Mouse (Mus musculus) limb, embryonic 12.5 days (tissue): ENCODE data around the gene Aldh1l2. TPM values are rescaled to one million over a fixed set of nuclear protein-coding genes. Genes with fewer than 3 reads are reported as not detected.

Source experiments
- ATAC-seq: fragments of 200-750 bp; cut with Nextera tagmentation; 2 replicates; pipeline ENCODE4 v1.8.0; 2017; ENCODE audit warnings: low read depth, moderate TSS enrichment; ENCODE audit not compliant: insufficient number of reproducible peaks, insufficient read depth, low FRiP score, low TSS enrichment
- H3K27ac ChIP-seq: fragments of 300-500 bp; sonication (generic); 2 replicates; pipeline ENCODE4 v1.5.1; 2016; ENCODE audit warnings: mild to moderate bottlenecking, moderate library complexity
- H3K27me3 ChIP-seq: fragments of 300-500 bp; sonication (generic); 2 replicates; pipeline ENCODE4 v1.6.1; 2016; ENCODE audit warnings: mild to moderate bottlenecking, moderate library complexity
- H3K36me3 ChIP-seq: fragments of 300-500 bp; sonication (generic); 2 replicates; pipeline ENCODE4 v1.6.1; 2016; ENCODE audit warnings: mild to moderate bottlenecking, moderate library complexity
- H3K4me1 ChIP-seq: fragments of 300-500 bp; sonication (generic); replicated peaks from 2 replicates; pipeline ENCODE4 v1.6.1; 2016
- H3K4me2 ChIP-seq: fragments of 300-500 bp; sonication (generic); 2 replicates; pipeline ENCODE4 v1.6.1; 2016; ENCODE audit warnings: mild to moderate bottlenecking, moderate library complexity
- H3K4me3 ChIP-seq: fragments of 300-500 bp; sonication (generic); replicated peaks from 2 replicates; pipeline ENCODE4 v1.5.1; 2016; ENCODE audit warnings: mild to moderate bottlenecking
- H3K9ac ChIP-seq: fragments of 300-500 bp; sonication (generic); replicated peaks from 2 replicates; pipeline ENCODE4 v1.6.1; 2016; ENCODE audit warnings: mild to moderate bottlenecking, moderate library complexity
- H3K9me3 ChIP-seq: fragments of 300-500 bp; sonication (generic); 2 replicates; pipeline ENCODE4 v1.6.1; 2016; ENCODE audit warnings: mild to moderate bottlenecking, moderate library complexity
- WGBS: fragments of 180-500 bp; shearing (Covaris S2); methylation state at CpG from one replicate; pipeline ENCODE4 v1.1.7; 2016; 5-methylcytosine and 5-hydroxymethylcytosine counted together
- polyA plus RNA-seq: library from polyadenylated mRNA; unstranded; fragments of >200 nt; fragmentation: Nextera tagmentation; extraction: Ambion mirVana; gene quantifications from 2 replicates; pipeline ENCODE4 v1.2.1, GENCODE M21; 2016

Aldh1l2 gene
- polyA plus RNA-seq, 1 experiment from 2014 or later: 2.1 TPM

DNA sequence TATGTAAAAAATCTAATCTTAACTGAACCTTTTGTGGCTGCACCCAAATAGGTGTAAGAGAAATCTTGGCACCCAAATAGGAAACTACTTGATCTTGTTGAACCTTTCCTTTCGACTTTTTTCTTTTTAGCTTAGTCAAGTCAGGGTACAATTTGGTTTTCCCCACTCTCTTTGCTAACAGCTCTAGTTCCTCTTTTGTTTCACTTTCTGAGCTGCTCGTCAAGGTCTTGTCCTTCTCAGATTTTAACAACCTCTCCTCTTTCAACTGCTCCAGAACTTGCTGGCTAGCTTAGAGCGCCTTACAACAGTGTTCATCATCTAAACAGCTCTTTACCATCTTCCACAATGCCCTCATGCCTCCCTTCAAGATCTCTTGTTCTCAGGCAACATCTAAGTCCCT, 76.4 kb downstream of the Aldh1l2 start:
- no peak overlapping the region for H3K9ac ChIP-seq
- H3K36me3 ChIP-seq: peaks cover 11% of the 10 kb centered on the region; the same call in 1 of the 2 replicates
- no peak overlapping the region for H3K27ac ChIP-seq
- peaks cover 38% of the 10 kb centered on the region for H3K9me3 ChIP-seq
- no peak overlapping the region for H3K4me3 ChIP-seq
- no peak for ATAC-seq
- no peaks in the 10 kb centered on the region for H3K27me3 ChIP-seq
- 89% methylated on average over 3 of the region's 3 CpGs for WGBS
- no peak overlapping the region for H3K4me2 ChIP-seq
- H3K4me1 ChIP-seq: no peaks in the 10 kb centered on the region

DNA sequence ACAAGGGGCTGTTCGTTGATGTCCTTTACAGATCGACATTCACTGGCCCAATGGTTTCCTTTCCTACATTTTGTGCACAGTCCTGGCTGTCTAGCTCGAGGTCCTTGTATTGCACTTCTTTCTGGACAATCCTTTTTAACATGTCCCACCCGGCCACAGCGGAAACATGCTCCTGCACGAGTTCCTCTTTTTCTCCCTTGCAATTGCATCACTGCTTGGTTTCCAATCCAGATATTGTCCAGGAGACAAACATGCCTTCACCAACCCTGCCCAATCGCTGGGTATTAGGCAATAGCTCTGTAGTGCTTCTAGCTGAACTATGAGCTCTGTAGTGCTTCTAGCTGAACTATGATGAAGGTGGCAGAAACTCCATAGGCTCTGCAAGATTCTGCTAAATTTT, 85.4 kb downstream of the Aldh1l2 start:
- no peak for ATAC-seq
- Histone ChIP-seq H3K4me2 (no peak overlapping the region), H3K36me3 (peaks cover 6% of the 10 kb centered on the region; the same call in 1 of the 2 replicates), H3K27ac (no peak overlapping the region), H3K4me3 (no peak overlapping the region), H3K4me1 (no peaks in the 10 kb centered on the region), H3K9ac (no peak overlapping the region), H3K27me3 (no peaks in the 10 kb centered on the region), H3K9me3 (peaks cover 49% of the 10 kb centered on the region)
- WGBS: 88% methylated on average over 7 of the region's 7 CpGs

Other genes with a start within 250 kb of the Aldh1l2 start
- 0.44 and 1.3 TPM in 2 replicates for gene Slc41a2, start 196.3 kb downstream of the Aldh1l2 start, polyA plus RNA-seq
- 0.87 and 0.92 TPM in 2 replicates for gene D10Wsu102e, start 173.9 kb downstream of the Aldh1l2 start, polyA plus RNA-seq
- gene Washc4, start 9.6 kb upstream of the Aldh1l2 start, polyA plus RNA-seq: 37.3 and 39.1 TPM in 2 replicates
- 69.7 and 74.0 TPM in 2 replicates for gene Appl2, start 114.6 kb upstream of the Aldh1l2 start, polyA plus RNA-seq
- 43.9 and 45.1 TPM in 2 replicates for gene 1500009L16Rik, start 188.7 kb upstream of the Aldh1l2 start, polyA plus RNA-seq